Mouse (Mus musculus) neural tube, embryonic 15.5 days (tissue): ENCODE measurements at regions not wholly inside any gene's neighbourhood (a gene's known extent, or its start where the extent isn't known, plus 50 kb on each side); places are given as distances from the start of the nearest gene placed in this dataset.
A peak's percentile ranks its signal among the peaks of the same experiment; 100 is the strongest.

Source experiments
- ATAC-seq: fragments of 200-750 bp; cut with Nextera tagmentation; 2 replicates; pipeline ENCODE4 v1.8.0; 2017; ENCODE audit warnings: mild to moderate bottlenecking, moderate TSS enrichment, moderate library complexity; ENCODE audit not compliant: low FRiP score
- H3K27ac ChIP-seq: fragments of 300-500 bp; sonication (generic); replicated peaks from 2 replicates; pipeline ENCODE4 v1.5.1; 2015; ENCODE audit warnings: mild to moderate bottlenecking, inconsistent platforms
- H3K27me3 ChIP-seq: fragments of 300-500 bp; sonication (generic); replicated peaks from 2 replicates; pipeline ENCODE4 v1.6.1; 2015; ENCODE audit warnings: inconsistent platforms
- H3K36me3 ChIP-seq: fragments of 300-500 bp; sonication (generic); 2 replicates; pipeline ENCODE4 v1.6.1; 2015; ENCODE audit warnings: inconsistent platforms
- H3K4me1 ChIP-seq: fragments of 300-500 bp; sonication (generic); 2 replicates; pipeline ENCODE4 v1.6.1; 2015; ENCODE audit warnings: inconsistent platforms
- H3K4me2 ChIP-seq: fragments of 300-500 bp; sonication (generic); 2 replicates; pipeline ENCODE4 v1.6.1; 2015; ENCODE audit warnings: inconsistent platforms, mild to moderate bottlenecking, moderate library complexity
- H3K4me3 ChIP-seq: fragments of 300-500 bp; sonication (generic); replicated peaks from 2 replicates; pipeline ENCODE4 v1.5.1; 2015; ENCODE audit warnings: mild to moderate bottlenecking, inconsistent platforms
- H3K9ac ChIP-seq: fragments of 300-500 bp; sonication (generic); replicated peaks from 2 replicates; pipeline ENCODE4 v1.6.1; 2015; ENCODE audit warnings: mild to moderate bottlenecking, inconsistent platforms
- H3K9me3 ChIP-seq: fragments of 300-500 bp; sonication (generic); replicated peaks from 2 replicates; pipeline ENCODE4 v1.6.1; 2016; ENCODE audit warnings: inconsistent platforms
- WGBS: fragments of 180-500 bp; shearing (Covaris S2); methylation state at CpG from one replicate; pipeline ENCODE4 v1.1.7; 2015; ENCODE audit warnings: mixed read lengths; 5-methylcytosine and 5-hydroxymethylcytosine counted together

DNA sequence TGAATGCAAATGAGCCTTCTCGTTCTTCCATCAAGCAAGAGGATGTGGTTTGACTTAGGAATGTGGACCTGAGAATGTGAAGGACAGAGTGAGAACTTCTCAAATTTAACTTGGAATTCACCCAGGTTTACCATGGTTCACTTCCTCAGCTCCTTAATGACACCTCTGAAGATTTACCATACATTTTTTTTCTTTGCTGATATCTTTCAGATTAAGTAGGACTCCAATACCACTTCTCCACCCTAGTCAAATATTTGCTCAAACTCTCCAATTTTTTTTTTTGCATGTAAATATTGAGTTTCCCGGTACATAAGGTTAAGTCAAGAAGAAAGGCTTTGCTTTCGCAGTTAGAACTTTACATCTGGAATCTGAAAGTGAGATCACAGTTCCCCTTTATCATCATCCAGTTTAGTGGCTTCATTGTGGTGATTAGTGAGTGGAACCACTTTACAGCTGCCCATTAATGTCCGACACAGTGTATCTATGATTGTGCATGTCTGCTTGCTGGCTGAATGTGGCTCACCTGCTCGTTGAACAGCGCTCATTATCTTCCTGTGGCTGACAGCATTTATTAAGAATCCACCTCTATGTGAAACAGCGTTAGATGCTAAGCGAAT is 446.0 kb upstream of the Adam34 start:
- H3K27ac ChIP-seq: no peak overlapping the region
- no peaks in the 10 kb centered on the region for H3K9me3 ChIP-seq
- H3K4me2 ChIP-seq: no peak overlapping the region
- WGBS: 74% methylated on average over 8 of the region's 8 CpGs
- no peak for ATAC-seq
- H3K4me3 ChIP-seq: no peak overlapping the region
- no peak overlapping the region for H3K9ac ChIP-seq
- H3K36me3 ChIP-seq: no peaks in the 10 kb centered on the region
- no peaks in the 10 kb centered on the region for H3K4me1 ChIP-seq
- H3K27me3 ChIP-seq: no peaks in the 10 kb centered on the region

DNA sequence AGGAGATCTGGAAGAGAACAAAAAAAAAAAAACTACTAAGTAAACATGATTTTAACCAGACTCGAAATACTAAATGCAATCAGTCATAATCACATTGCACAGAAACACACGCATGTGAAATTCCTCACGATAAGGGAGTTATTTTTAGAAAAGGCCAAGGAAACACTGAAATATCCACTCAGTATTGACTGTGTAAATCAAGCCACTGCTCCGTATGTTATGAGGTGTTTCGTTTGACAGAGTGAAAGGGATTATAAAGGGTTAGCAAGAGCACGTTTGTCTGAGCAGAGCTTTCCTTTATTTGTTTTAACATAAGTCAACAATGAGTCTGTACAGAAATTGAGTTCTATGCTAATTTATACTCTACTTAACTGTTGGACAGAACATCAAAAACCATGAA is 455.3 kb upstream of the Adam34 start:
- H3K4me1 ChIP-seq: no peaks in the 10 kb centered on the region
- H3K4me2 ChIP-seq: no peak overlapping the region
- H3K36me3 ChIP-seq: no peaks in the 10 kb centered on the region
- WGBS: 71% methylated on average over 6 of the region's 6 CpGs
- ATAC-seq: no peak
- no peak overlapping the region for H3K4me3 ChIP-seq
- no peaks in the 10 kb centered on the region for H3K9me3 ChIP-seq
- H3K9ac ChIP-seq: no peak overlapping the region
- H3K27me3 ChIP-seq: no peaks in the 10 kb centered on the region
- H3K27ac ChIP-seq: no peak overlapping the region

DNA sequence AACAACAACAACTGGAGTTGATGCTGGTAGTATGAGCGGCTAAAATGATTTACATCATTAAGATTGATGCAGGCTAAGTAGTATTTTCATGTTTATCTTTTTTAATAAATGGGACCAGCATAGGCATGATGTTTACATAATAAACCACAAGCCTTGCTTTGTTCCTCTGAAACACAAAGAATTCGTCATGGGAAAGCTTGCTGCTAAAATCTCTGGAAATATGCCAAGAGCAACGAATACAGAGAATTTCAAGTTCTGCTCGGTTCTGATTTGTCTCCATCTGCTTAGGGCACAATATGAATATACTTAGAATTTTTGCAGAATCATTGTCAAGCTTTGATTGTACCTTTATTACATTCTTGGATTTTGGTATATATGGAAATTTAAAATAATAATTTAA is 467.2 kb upstream of the Adam34 start:
- no peak overlapping the region for H3K27ac ChIP-seq
- no peak overlapping the region for H3K9ac ChIP-seq
- H3K4me3 ChIP-seq: no peak overlapping the region
- H3K4me2 ChIP-seq: no peak overlapping the region
- no peaks in the 10 kb centered on the region for H3K9me3 ChIP-seq
- H3K4me1 ChIP-seq: no peaks in the 10 kb centered on the region
- no peaks in the 10 kb centered on the region for H3K27me3 ChIP-seq
- 42% methylated on average over 4 of the region's 4 CpGs for WGBS
- no peaks in the 10 kb centered on the region for H3K36me3 ChIP-seq
- no peak for ATAC-seq

- Histone ChIP-seq H3K4me3 (no peak overlapping the region), H3K27me3 (no peaks in the 10 kb centered on the region), H3K36me3 (no peaks in the 10 kb centered on the region), H3K4me1 (no peaks in the 10 kb centered on the region), H3K9ac (no peak overlapping the region), H3K27ac (no peak overlapping the region), H3K9me3 (no peaks in the 10 kb centered on the region), H3K4me2 (no peak overlapping the region)
- no peak for ATAC-seq
- WGBS: 88% methylated on average over 2 of the region's 2 CpGs
Measured at GRCm38 (mm10) chr8:44202228-44202627, 492.4 kb upstream of the Adam34 start.

DNA sequence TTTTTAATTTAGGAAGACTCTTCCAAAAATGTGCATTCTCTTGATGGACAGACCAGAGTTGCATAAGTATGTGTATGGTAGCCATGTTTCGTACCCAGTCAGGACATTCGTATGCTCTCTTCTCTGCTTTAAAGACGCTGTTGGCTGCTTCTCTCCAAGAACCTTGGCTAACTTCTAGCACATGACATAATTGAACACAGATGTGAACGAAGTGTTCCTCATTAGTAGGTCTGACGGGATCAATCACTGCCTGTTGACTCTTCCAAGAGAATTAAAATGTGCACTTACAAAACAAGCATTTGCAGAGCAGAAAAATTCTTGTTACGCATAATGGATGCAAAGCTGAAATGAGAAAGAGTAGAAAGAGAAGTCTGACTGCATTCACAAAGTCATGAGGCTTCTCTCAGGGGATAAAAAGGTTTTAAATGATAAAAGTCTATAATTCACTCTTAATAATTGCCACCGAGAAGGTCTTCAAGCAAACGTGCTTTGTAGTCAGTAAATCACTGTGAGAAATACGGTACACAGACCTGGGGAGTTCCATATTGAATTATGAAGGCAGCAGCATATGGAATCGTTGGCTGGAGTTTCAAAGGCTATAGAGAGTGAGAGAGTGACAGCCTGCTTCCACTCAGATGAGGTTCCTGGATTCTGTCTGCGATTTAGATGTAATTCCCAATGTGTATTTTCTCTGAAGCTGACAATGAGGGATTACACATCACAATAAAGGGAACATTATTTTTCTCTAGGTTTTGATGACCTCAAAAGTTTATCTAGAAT is 496.7 kb upstream of the Adam34 start:
- WGBS: 70% methylated on average over 11 of the region's 11 CpGs
- H3K9ac ChIP-seq: no peak overlapping the region
- no peak overlapping the region for H3K4me2 ChIP-seq

GRCm38 (mm10) chr8:44222346-44222745 is 512.5 kb upstream of the Adam34 start:
- H3K9me3 ChIP-seq: no peaks in the 10 kb centered on the region
- no peak overlapping the region for H3K4me3 ChIP-seq
- no peak for ATAC-seq
- H3K36me3 ChIP-seq: no peaks in the 10 kb centered on the region
- H3K4me1 ChIP-seq: no peaks in the 10 kb centered on the region
- H3K4me2 ChIP-seq: no peak overlapping the region
- WGBS: 96% methylated on average over 1 of the region's 1 CpGs
- H3K27ac ChIP-seq: no peak overlapping the region
- H3K27me3 ChIP-seq: no peaks in the 10 kb centered on the region
- H3K9ac ChIP-seq: no peak overlapping the region

More for the DNA sequence above, 496.7 kb upstream of the Adam34 start:
- Histone ChIP-seq H3K9me3 (no peaks in the 10 kb centered on the region), H3K27me3 (no peaks in the 10 kb centered on the region), H3K4me1 (no peaks in the 10 kb centered on the region), H3K36me3 (no peaks in the 10 kb centered on the region), H3K4me3 (no peak overlapping the region), H3K27ac (no peak overlapping the region)
- no peak for ATAC-seq

GRCm38 (mm10) chr8:44252393-44252792 is 542.5 kb upstream of the Adam34 start:
- H3K9me3 ChIP-seq: no peaks in the 10 kb centered on the region
- H3K4me2 ChIP-seq: no peak overlapping the region
- H3K4me1 ChIP-seq: no peaks in the 10 kb centered on the region
- 73% methylated on average over 3 of the region's 3 CpGs for WGBS
- no peak overlapping the region for H3K4me3 ChIP-seq
- no peak overlapping the region for H3K9ac ChIP-seq
- no peak overlapping the region for H3K27ac ChIP-seq
- H3K27me3 ChIP-seq: no peaks in the 10 kb centered on the region
- H3K36me3 ChIP-seq: no peaks in the 10 kb centered on the region
- no peak for ATAC-seq

GRCm38 (mm10) chr8:44257051-44257450 is 547.2 kb upstream of the Adam34 start:
- H3K9me3 ChIP-seq: no peaks in the 10 kb centered on the region
- no peak for ATAC-seq
- no peak overlapping the region for H3K9ac ChIP-seq
- WGBS: 62% methylated on average over 6 of the region's 6 CpGs
- H3K27me3 ChIP-seq: no peaks in the 10 kb centered on the region
- no peak overlapping the region for H3K4me2 ChIP-seq
- H3K4me1 ChIP-seq: no peaks in the 10 kb centered on the region
- no peak overlapping the region for H3K27ac ChIP-seq
- no peaks in the 10 kb centered on the region for H3K36me3 ChIP-seq
- no peak overlapping the region for H3K4me3 ChIP-seq

- Histone ChIP-seq H3K4me1 (no peaks in the 10 kb centered on the region), H3K27ac (no peak overlapping the region), H3K27me3 (no peaks in the 10 kb centered on the region), H3K9me3 (no peaks in the 10 kb centered on the region), H3K9ac (no peak overlapping the region), H3K36me3 (no peaks in the 10 kb centered on the region), H3K4me3 (no peak overlapping the region), H3K4me2 (no peak overlapping the region)
- no peak for ATAC-seq
- 89% methylated on average over 4 of the region's 4 CpGs for WGBS
Measured at GRCm38 (mm10) chr8:44261039-44261438, 551.2 kb upstream of the Adam34 start.

GRCm38 (mm10) chr8:44273300-44273699 is 563.5 kb upstream of the Adam34 start:
- Histone ChIP-seq H3K36me3 (no peaks in the 10 kb centered on the region), H3K4me1 (0 out of 2 replicates have a peak, but pooled peaks cover 2% of the 10 kb centered on the region), H3K4me3 (no peak overlapping the region), H3K9ac (no peak overlapping the region), H3K9me3 (no peaks in the 10 kb centered on the region), H3K4me2 (no peak overlapping the region), H3K27ac (no peak overlapping the region), H3K27me3 (no peaks in the 10 kb centered on the region)
- ATAC-seq: 0 out of 2 replicates have a peak, but pooled peaks have one; percentile 28
- WGBS: 32% methylated on average over 4 of the region's 4 CpGs

DNA sequence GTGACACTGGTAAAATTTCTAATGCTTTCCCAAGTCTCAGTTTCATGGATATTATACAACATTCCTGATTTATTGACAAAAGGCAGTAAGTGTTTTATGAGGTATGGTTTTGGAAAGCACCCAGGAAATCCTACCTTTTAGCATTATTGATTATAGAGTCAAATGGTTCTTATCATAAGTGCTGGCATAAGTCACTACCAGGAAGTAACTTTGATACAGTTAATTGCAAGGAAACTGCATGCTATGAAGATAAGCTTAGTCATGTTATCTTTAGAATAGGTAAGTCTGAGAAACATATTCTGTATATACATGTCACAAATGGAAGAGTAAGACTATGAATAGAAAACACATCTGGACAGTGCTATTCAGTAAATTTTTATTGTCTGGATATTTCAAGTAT is 608.4 kb upstream of the Adam34 start:
- Histone ChIP-seq H3K4me3 (no peak overlapping the region), H3K9me3 (no peaks in the 10 kb centered on the region), H3K27me3 (no peaks in the 10 kb centered on the region), H3K4me2 (no peak overlapping the region), H3K36me3 (no peaks in the 10 kb centered on the region), H3K4me1 (no peaks in the 10 kb centered on the region), H3K9ac (no peak overlapping the region), H3K27ac (no peak overlapping the region)
- ATAC-seq: no peak

DNA sequence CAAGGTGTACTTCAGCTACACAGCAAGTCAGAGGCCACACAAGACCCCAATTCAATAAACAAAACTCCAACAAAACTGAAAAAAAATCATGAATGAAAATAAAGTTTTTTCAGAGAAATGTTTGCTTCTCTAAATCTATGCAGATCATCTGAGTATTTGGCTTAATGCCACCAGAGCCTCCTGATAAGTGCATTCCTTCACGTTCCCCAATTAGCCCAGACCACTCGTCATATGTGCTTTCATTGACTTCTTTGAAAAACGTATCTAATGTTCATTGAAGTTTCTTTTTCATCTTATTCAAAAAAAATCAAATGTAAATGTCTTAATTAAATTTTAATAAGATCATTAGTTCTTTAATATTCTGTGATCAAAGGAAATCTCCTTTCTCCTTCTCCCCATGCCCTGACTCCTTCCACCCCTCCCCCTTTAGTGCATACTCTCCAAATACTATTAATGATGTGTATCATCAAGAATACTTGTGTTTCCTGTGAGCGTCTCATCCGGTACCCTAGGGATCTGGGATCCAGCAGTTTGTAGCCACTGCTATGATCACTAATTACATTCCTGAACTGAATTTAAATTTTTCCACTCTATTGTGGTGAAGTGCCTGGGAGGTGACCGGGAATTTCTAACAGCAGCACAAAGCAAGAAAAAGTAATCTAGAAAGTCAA is 600.8 kb upstream of the Fat1 start:
- Histone ChIP-seq H3K4me1 (no peaks in the 10 kb centered on the region), H3K27me3 (no peaks in the 10 kb centered on the region), H3K4me2 (no peak overlapping the region), H3K27ac (no peak overlapping the region), H3K9me3 (no peaks in the 10 kb centered on the region), H3K9ac (no peak overlapping the region), H3K4me3 (no peak overlapping the region), H3K36me3 (no peaks in the 10 kb centered on the region)
- no peak for ATAC-seq
- WGBS: 53% methylated on average over 6 of the region's 6 CpGs
